8 mouse cellular contexts compared by ENCODE assay signal in the genomic region with DNA sequence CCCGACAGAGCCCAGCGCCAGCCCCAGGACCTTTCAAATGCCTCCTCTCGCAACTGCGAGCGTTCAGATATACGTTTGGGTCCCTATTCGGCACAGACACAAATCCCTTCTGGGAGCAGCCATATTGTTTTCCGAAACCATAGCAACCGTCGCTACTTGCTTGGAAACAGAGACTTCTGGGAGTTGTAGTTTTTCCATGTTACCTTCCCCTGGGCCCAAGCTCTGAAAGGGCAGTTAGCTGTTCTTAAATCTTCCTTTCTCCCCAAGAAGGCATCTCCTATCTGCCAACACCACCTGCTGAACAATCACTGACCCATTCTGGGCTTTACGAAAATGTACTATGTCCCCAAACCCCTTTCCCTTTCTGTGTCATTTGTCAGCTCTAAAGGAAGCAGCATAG. TPM values are rescaled to one million over a fixed set of nuclear protein-coding genes. Genes with fewer than 3 reads are reported as not detected.
DNase-seq lines count a peak whose midpoint lies in the region; ATAC-seq lines count a peak whose summit lies in the region.

No protein-coding gene starts in this region.

- ATAC-seq in granulocyte monocyte progenitor cell, adult 5-6 weeks (replicated peaks; ENCODE audit: poor library complexity, severe bottlenecking), result peak; percentile 50
- peak; percentile 51; the same call in 1 of the 2 replicates for ATAC-seq in limb, embryonic 13.5 days (ENCODE audit: low FRiP score, low read depth)
- ATAC-seq in midbrain, embryonic 15.5 days (replicated peaks), result peak; percentile 57
- ATAC-seq in stomach, embryonic 15.5 days (ENCODE audit: insufficient read depth, low FRiP score, low read depth), result no peak

- H3K9ac ChIP-seq in limb, embryonic 13.5 days, result peak overlapping the region; percentile 54
- peak overlapping the region; percentile 23; the same call in 1 of the 2 replicates for H3K9ac ChIP-seq in midbrain, embryonic 15.5 days
- H3K9ac ChIP-seq in stomach, embryonic 15.5 days, result no peak overlapping the region

- peak overlapping the region; percentile 80 for H3K4me2 ChIP-seq in limb, embryonic 13.5 days (replicated peaks)
- peak overlapping the region; percentile 87 for H3K4me2 ChIP-seq in midbrain, embryonic 15.5 days
- peak overlapping the region; percentile 86 for H3K4me2 ChIP-seq in stomach, embryonic 15.5 days

- peaks cover 63% of the 10 kb centered on the region for H3K4me1 ChIP-seq in limb, embryonic 13.5 days
- peaks cover 59% of the 10 kb centered on the region for H3K4me1 ChIP-seq in midbrain, embryonic 15.5 days
- H3K4me1 ChIP-seq in stomach, embryonic 15.5 days, result peaks cover 54% of the 10 kb centered on the region

- 5% methylated on average over 11 of the region's 11 CpGs for WGBS in limb, embryonic 13.5 days
- 5% methylated on average over 11 of the region's 11 CpGs for WGBS in midbrain, embryonic 15.5 days
- 6% methylated on average over 11 of the region's 11 CpGs for WGBS in stomach, embryonic 15.5 days

- H3K4me3 ChIP-seq in limb, embryonic 13.5 days, result peak overlapping the region; percentile 43
- peak overlapping the region; percentile 46 for H3K4me3 ChIP-seq in midbrain, embryonic 15.5 days
- H3K4me3 ChIP-seq in stomach, embryonic 15.5 days (replicated peaks), result peak overlapping the region; percentile 37

- H3K9me3 ChIP-seq in limb, embryonic 13.5 days, result no peaks in the 10 kb centered on the region
- no peaks in the 10 kb centered on the region for H3K9me3 ChIP-seq in midbrain, embryonic 15.5 days
- H3K9me3 ChIP-seq in stomach, embryonic 15.5 days, result no peaks in the 10 kb centered on the region

- peaks cover 46% of the 10 kb centered on the region for H3K27me3 ChIP-seq in limb, embryonic 13.5 days
- peaks cover 24% of the 10 kb centered on the region for H3K27me3 ChIP-seq in midbrain, embryonic 15.5 days (replicated peaks)
- H3K27me3 ChIP-seq in stomach, embryonic 15.5 days (replicated peaks), result peaks cover 13% of the 10 kb centered on the region

- H3K36me3 ChIP-seq in limb, embryonic 13.5 days, result peaks cover 24% of the 10 kb centered on the region
- no peaks in the 10 kb centered on the region for H3K36me3 ChIP-seq in midbrain, embryonic 15.5 days (replicated peaks)
- 0 out of 2 replicates have a peak, but pooled peaks cover 3% of the 10 kb centered on the region for H3K36me3 ChIP-seq in stomach, embryonic 15.5 days

- no peak overlapping the region for H3K27ac ChIP-seq in limb, embryonic 13.5 days
- 0 out of 2 replicates have a peak overlapping the region, but pooled peaks have one; percentile 42 for H3K27ac ChIP-seq in midbrain, embryonic 15.5 days
- H3K27ac ChIP-seq in stomach, embryonic 15.5 days, result no peak overlapping the region

- DNase-seq in 3T3-L1 (ENCODE audit: low read depth, low spot score) (peak; percentile 92), R1 (ENCODE audit: low read depth, low spot score) (peak; percentile 87)
- DNase-seq in embryo, embryonic 10 days (ENCODE audit: low spot score), result peak; percentile 93
- DNase-seq in kidney, adult 18-20 months, result peak; percentile 72

RNA-seq across cellular contexts. Expression of a gene that starts 5.2 kb away (rescaled TPM):
- 14.3 and 24.3 TPM in 2 replicates for total RNA-seq in granulocyte monocyte progenitor cell, adult 5-6 weeks (2014; fragmentation: Nextera tagmentation)
- total RNA-seq in granulocyte monocyte progenitor cell, adult 5-6 weeks (2017), result 16.1 and 18.6 TPM in 2 replicates
- polyA plus RNA-seq in limb, embryonic 13.5 days (2015; fragmentation: Nextera tagmentation; extraction: Ambion mirVana), result 11.2 and 11.6 TPM in 2 replicates
- 16.0 and 16.4 TPM in 2 replicates for polyA plus RNA-seq in midbrain, embryonic 15.5 days (2015; fragmentation: Nextera tagmentation; extraction: Ambion mirVana)
- 15.4 and 16.4 TPM in 2 replicates for polyA plus RNA-seq in stomach, embryonic 15.5 days (2015; fragmentation: Nextera tagmentation; extraction: Ambion mirVana)

RNA-seq across cellular contexts. Expression of a gene that starts 12.0 kb away (rescaled TPM):
- total RNA-seq in granulocyte monocyte progenitor cell, adult 5-6 weeks (2014; fragmentation: Nextera tagmentation), result 4.9 and 5.8 TPM in 2 replicates
- total RNA-seq in granulocyte monocyte progenitor cell, adult 5-6 weeks (2017), result 6.7 and 6.8 TPM in 2 replicates
- 57.6 and 60.3 TPM in 2 replicates for polyA plus RNA-seq in limb, embryonic 13.5 days (2015; fragmentation: Nextera tagmentation; extraction: Ambion mirVana)
- 23.9 and 27.0 TPM in 2 replicates for polyA plus RNA-seq in midbrain, embryonic 15.5 days (2015; fragmentation: Nextera tagmentation; extraction: Ambion mirVana)
- polyA plus RNA-seq in stomach, embryonic 15.5 days (2015; fragmentation: Nextera tagmentation; extraction: Ambion mirVana), result 57.6 and 62.6 TPM in 2 replicates

RNA-seq across cellular contexts. Expression of a gene that starts 12.4 kb away (rescaled TPM):
- total RNA-seq in granulocyte monocyte progenitor cell, adult 5-6 weeks (2014; fragmentation: Nextera tagmentation), result 2.0 and 2.7 TPM in 2 replicates
- 1.2 and 1.9 TPM in 2 replicates for total RNA-seq in granulocyte monocyte progenitor cell, adult 5-6 weeks (2017)
- 4.7 and 5.5 TPM in 2 replicates for polyA plus RNA-seq in limb, embryonic 13.5 days (2015; fragmentation: Nextera tagmentation; extraction: Ambion mirVana)
- 10.6 and 11.3 TPM in 2 replicates for polyA plus RNA-seq in midbrain, embryonic 15.5 days (2015; fragmentation: Nextera tagmentation; extraction: Ambion mirVana)
- 5.7 TPM in 2 replicates for polyA plus RNA-seq in stomach, embryonic 15.5 days (2015; fragmentation: Nextera tagmentation; extraction: Ambion mirVana)

RNA-seq across cellular contexts. Expression of a gene that starts 14.8 kb away (rescaled TPM):
- total RNA-seq in granulocyte monocyte progenitor cell, adult 5-6 weeks (2014; fragmentation: Nextera tagmentation), result 66.9 and 115 TPM in 2 replicates
- 30.3 and 40.6 TPM in 2 replicates for total RNA-seq in granulocyte monocyte progenitor cell, adult 5-6 weeks (2017)
- polyA plus RNA-seq in limb, embryonic 13.5 days (2015; fragmentation: Nextera tagmentation; extraction: Ambion mirVana), result 55.2 and 56.0 TPM in 2 replicates
- 71.2 and 81.5 TPM in 2 replicates for polyA plus RNA-seq in midbrain, embryonic 15.5 days (2015; fragmentation: Nextera tagmentation; extraction: Ambion mirVana)
- polyA plus RNA-seq in stomach, embryonic 15.5 days (2015; fragmentation: Nextera tagmentation; extraction: Ambion mirVana), result 74.2 and 75.0 TPM in 2 replicates

RNA-seq across cellular contexts. Expression of a gene that starts 32.2 kb away (rescaled TPM):
- 5.7 and 5.9 TPM in 2 replicates for total RNA-seq in granulocyte monocyte progenitor cell, adult 5-6 weeks (2014; fragmentation: Nextera tagmentation)
- 1.0 and 1.5 TPM in 2 replicates for total RNA-seq in granulocyte monocyte progenitor cell, adult 5-6 weeks (2017)
- polyA plus RNA-seq in limb, embryonic 13.5 days (2015; fragmentation: Nextera tagmentation; extraction: Ambion mirVana), result 28.0 and 31.3 TPM in 2 replicates
- polyA plus RNA-seq in midbrain, embryonic 15.5 days (2015; fragmentation: Nextera tagmentation; extraction: Ambion mirVana), result 36.5 and 37.5 TPM in 2 replicates
- 23.2 and 23.7 TPM in 2 replicates for polyA plus RNA-seq in stomach, embryonic 15.5 days (2015; fragmentation: Nextera tagmentation; extraction: Ambion mirVana)
